Mouse (Mus musculus) forebrain, embryonic 15.5 days (tissue): ENCODE data around the gene Yy2. TPM values are rescaled to one million over a fixed set of nuclear protein-coding genes. Genes with fewer than 3 reads are reported as not detected.

ENCODE experiments used
- ATAC-seq: fragments of 200-750 bp; cut with Nextera tagmentation; replicated peaks from 2 replicates; pipeline ENCODE4 v1.8.0; 2017; ENCODE audit warnings: mild to moderate bottlenecking, moderate TSS enrichment, moderate library complexity
- H3K27ac ChIP-seq: fragments of 300-500 bp; sonication (generic); replicated peaks from 2 replicates; pipeline ENCODE4 v1.5.1; 2015; ENCODE audit warnings: mild to moderate bottlenecking, inconsistent platforms
- H3K27me3 ChIP-seq: fragments of 300-500 bp; sonication (generic); 2 replicates; pipeline ENCODE4 v1.6.1; 2015; ENCODE audit warnings: inconsistent platforms
- H3K36me3 ChIP-seq: fragments of 300-500 bp; sonication (generic); 2 replicates; pipeline ENCODE4 v1.6.1; 2015; ENCODE audit warnings: mild to moderate bottlenecking, inconsistent platforms
- H3K4me1 ChIP-seq: fragments of 300-500 bp; sonication (generic); 2 replicates; pipeline ENCODE4 v1.6.1; 2015; ENCODE audit warnings: inconsistent platforms
- H3K4me2 ChIP-seq: fragments of 300-500 bp; sonication (generic); replicated peaks from 2 replicates; pipeline ENCODE4 v1.6.1; 2015; ENCODE audit warnings: mild to moderate bottlenecking, inconsistent platforms
- H3K4me3 ChIP-seq: fragments of 300-500 bp; sonication (generic); 2 replicates; pipeline ENCODE4 v1.5.1; 2015; ENCODE audit warnings: mild to moderate bottlenecking, inconsistent platforms
- H3K9ac ChIP-seq: fragments of 300-500 bp; sonication (generic); replicated peaks from 2 replicates; pipeline ENCODE4 v1.6.1; 2015; ENCODE audit warnings: mild to moderate bottlenecking, inconsistent platforms
- H3K9me3 ChIP-seq: fragments of 300-500 bp; sonication (generic); 2 replicates; pipeline ENCODE4 v1.6.1; 2016; ENCODE audit warnings: inconsistent platforms
- WGBS: fragments of 180-500 bp; shearing (Covaris S2); methylation state at CpG from one replicate; pipeline ENCODE4 v1.1.7; 2015; ENCODE audit warnings: mixed read lengths; 5-methylcytosine and 5-hydroxymethylcytosine counted together
- polyA plus RNA-seq: library from polyadenylated mRNA; unstranded; fragments of >200 nt; fragmentation: Nextera tagmentation; extraction: Ambion mirVana; gene quantifications from 2 replicates; pipeline ENCODE4 v1.2.1, GENCODE M21; 2015

The Yy2 gene
- polyA plus RNA-seq, 1 experiment from 2014 or later = 2.8 TPM

DNA sequence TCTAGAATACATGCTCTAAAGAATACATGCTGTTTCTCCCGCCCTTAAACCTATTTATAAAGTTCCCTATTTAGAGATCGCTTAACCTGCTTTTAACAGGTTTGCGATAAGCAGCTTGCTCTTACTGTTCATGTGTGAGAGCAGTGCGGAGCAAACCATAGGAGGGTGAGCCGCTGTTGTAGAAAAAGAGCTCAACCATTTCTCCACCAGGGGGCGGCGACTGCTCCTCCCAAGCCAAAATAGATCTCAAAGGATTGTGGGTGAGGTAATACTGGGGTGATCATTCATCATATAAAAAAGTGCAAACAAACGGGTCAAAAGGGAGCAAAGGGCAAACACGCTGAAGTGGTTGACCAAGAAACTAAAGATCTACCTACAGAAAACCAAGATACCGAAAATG is 5.0 kb downstream of the Yy2 start:
- no peak overlapping the region for H3K4me3 ChIP-seq
- whole genome bisulfite sequencing = 84% methylated on average over 10 of the region's 10 CpGs
- no peak overlapping the region for H3K27ac ChIP-seq
- ATAC-seq = no peak
- H3K9me3 ChIP-seq = no peaks in the 10 kb centered on the region
- H3K4me1 ChIP-seq = no peaks in the 10 kb centered on the region
- no peaks in the 10 kb centered on the region for H3K27me3 ChIP-seq
- no peak overlapping the region for H3K4me2 ChIP-seq
- H3K36me3 ChIP-seq = no peaks in the 10 kb centered on the region; the same call in 1 of the 2 replicates
- no peak overlapping the region for H3K9ac ChIP-seq

DNA sequence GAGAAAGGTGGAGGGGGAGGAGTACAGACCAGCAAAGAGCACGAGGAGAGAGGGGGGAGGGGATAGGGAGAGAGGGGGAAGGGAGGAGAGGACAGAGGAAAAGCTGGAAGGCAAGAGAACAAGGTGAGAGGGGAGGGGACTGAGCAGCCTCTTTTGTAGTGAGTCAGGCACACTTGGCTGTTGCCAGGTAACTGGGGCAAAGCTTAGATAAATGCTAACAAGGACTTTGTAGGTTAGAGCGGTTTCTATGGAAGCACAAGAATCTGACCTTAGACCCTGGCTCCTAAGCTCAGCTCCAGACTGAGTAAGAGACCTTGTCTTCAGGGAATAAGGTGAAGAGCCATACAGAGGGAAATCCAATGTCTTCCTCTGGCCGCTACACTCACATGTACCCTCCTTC is 21.7 kb downstream of the Yy2 start:
- 17% methylated on average over 3 of the region's 3 CpGs for WGBS
- peak; percentile 38; the same call in 1 of the 2 replicates for ATAC-seq
- H3K36me3 ChIP-seq = no peaks in the 10 kb centered on the region; the same call in 1 of the 2 replicates
- H3K9me3 ChIP-seq = no peaks in the 10 kb centered on the region
- H3K4me1 ChIP-seq = no peaks in the 10 kb centered on the region
- no peak overlapping the region for H3K9ac ChIP-seq
- H3K27me3 ChIP-seq = no peaks in the 10 kb centered on the region
- no peak overlapping the region for H3K4me2 ChIP-seq
- no peak overlapping the region for H3K4me3 ChIP-seq
- no peak overlapping the region for H3K27ac ChIP-seq

Other genes starting within 250 kb of the Yy2 start
- gene Phex, start 153.7 kb downstream of the Yy2 start, polyA plus RNA-seq = 0.18 and 0.20 TPM in 2 replicates
- gene Sms, start 76.7 kb downstream of the Yy2 start, polyA plus RNA-seq = 113 and 115 TPM in 2 replicates
- gene Mbtps2, start 29.7 kb upstream of the Yy2 start, polyA plus RNA-seq = 30.4 and 35.4 TPM in 2 replicates
- 0.19 TPM in 1 of 2 replicates, not detected in the other for gene Smpx, start 129.9 kb upstream of the Yy2 start, polyA plus RNA-seq
- gene Klhl34, start 249.4 kb upstream of the Yy2 start, polyA plus RNA-seq = 2.5 and 2.9 TPM in 2 replicates